23 mouse cellular contexts compared by ENCODE assay signal in genomic region chr14:47077576-47077970, GRCm38 (mm10).
DNase-seq lines count a peak whose midpoint lies in the region; ATAC-seq lines count a peak whose summit lies in the region.
"Had no signal": no experiment of that assay in that cellular context is flagged by ENCODE, and none has a peak within 500 bp of the region (broad histone marks: within the 10 kb centered on the region; RNA-seq: fewer than 3 reads in every experiment).

No protein-coding gene starts in this region.

- ATAC-seq in heart, embryonic 12.5 days (ENCODE audit: insufficient number of reproducible peaks, low FRiP score) = no peak
- ATAC-seq in heart, embryonic 16.5 days (replicated peaks; ENCODE audit: extremely low read depth, insufficient read depth, low FRiP score) = no peak
- ATAC-seq: activated CD4-positive, CD25-positive, alpha-beta regulatory T cell, adult 4 months; forebrain, embryonic 16.5 days; hindbrain, embryonic 16.5 days; inflammation-experienced regulatory T-cells, adult 6 months; intestine, postnatal 0 days; Patski had no signal

- peak overlapping the region; percentile 84 for H3K27ac ChIP-seq in heart, embryonic 12.5 days (ENCODE audit: poor library complexity, severe bottlenecking)
- H3K27ac ChIP-seq in heart, embryonic 16.5 days (ENCODE audit: low read length) = peak overlapping the region; percentile 76
- H3K27ac ChIP-seq: embryonic facial prominence, embryonic 13.5 days; forebrain, embryonic 12.5 days; hindbrain, embryonic 12.5 days; kidney, postnatal 0 days had no signal

- H3K4me3 ChIP-seq in heart, embryonic 12.5 days = no peak overlapping the region
- no peak overlapping the region for H3K4me3 ChIP-seq in heart, embryonic 16.5 days (ENCODE audit: low read length)
- H3K4me3 ChIP-seq: embryonic facial prominence, embryonic 13.5 days; forebrain, embryonic 12.5 days; hindbrain, embryonic 12.5 days had no signal

- H3K4me1 ChIP-seq in heart, embryonic 12.5 days (replicated peaks) = peaks cover 32% of the 10 kb centered on the region
- H3K4me1 ChIP-seq in heart, embryonic 16.5 days (ENCODE audit: control insufficient read depth, insufficient read depth, low read length) = peaks cover 27% of the 10 kb centered on the region
- H3K4me1 ChIP-seq: embryonic facial prominence, embryonic 13.5 days; forebrain, embryonic 12.5 days; hindbrain, embryonic 12.5 days had no signal

- peaks cover 64% of the 10 kb centered on the region for H3K36me3 ChIP-seq in heart, embryonic 12.5 days
- H3K36me3 ChIP-seq in heart, embryonic 16.5 days (ENCODE audit: control insufficient read depth, insufficient read depth) = peaks cover 3% of the 10 kb centered on the region; the same call in 1 of the 2 replicates
- H3K36me3 ChIP-seq: forebrain, embryonic 12.5 days; hindbrain, embryonic 12.5 days had no signal

- WGBS in heart, embryonic 12.5 days = 66% methylated on average over 3 of the region's 3 CpGs
- WGBS in heart, embryonic 16.5 days = 69% methylated on average over 3 of the region's 3 CpGs

- no peaks in the 10 kb centered on the region for H3K9me3 ChIP-seq in heart, embryonic 12.5 days (replicated peaks)
- H3K9me3 ChIP-seq in heart, embryonic 16.5 days (replicated peaks; ENCODE audit: control insufficient read depth, low read length) = no peaks in the 10 kb centered on the region
- H3K9me3 ChIP-seq: embryonic facial prominence, embryonic 13.5 days; forebrain, embryonic 12.5 days; hindbrain, embryonic 12.5 days had no signal

- DNase-seq in adrenal gland, adult 2 months = peak; percentile 50
- no peak for DNase-seq in adrenal gland, postnatal 14 days
- no peak for DNase-seq in heart, adult 18-20 months
- DNase-seq in heart, postnatal 4 days = no peak
- no peak for DNase-seq in cerebellum, postnatal 36 days
- DNase-seq: cerebellum, adult 11-12 months; cerebellum, adult 9-10 months; cerebellum, postnatal 25 days; gastrocnemius, postnatal 10 days; heart, postnatal 10 days; kidney, adult 8-10 months had no signal

- H3K9ac ChIP-seq in heart, embryonic 12.5 days = no peak overlapping the region
- no peak overlapping the region for H3K9ac ChIP-seq in heart, embryonic 16.5 days (ENCODE audit: low read length)
- H3K9ac ChIP-seq: embryonic facial prominence, embryonic 13.5 days; forebrain, embryonic 12.5 days; hindbrain, embryonic 12.5 days had no signal

- H3K27me3 ChIP-seq in heart, embryonic 12.5 days (replicated peaks) = no peaks in the 10 kb centered on the region
- H3K27me3 ChIP-seq in heart, embryonic 16.5 days (ENCODE audit: control insufficient read depth, insufficient read depth, low read length) = no peaks in the 10 kb centered on the region
- H3K27me3 ChIP-seq: embryonic facial prominence, embryonic 13.5 days; forebrain, embryonic 12.5 days; hindbrain, embryonic 12.5 days; Patski had no signal

- H3K4me2 ChIP-seq in heart, embryonic 12.5 days = peak overlapping the region; percentile 35; the same call in 1 of the 2 replicates
- H3K4me2 ChIP-seq in heart, embryonic 16.5 days (ENCODE audit: low read depth, low read length) = no peak overlapping the region
- H3K4me2 ChIP-seq: embryonic facial prominence, embryonic 13.5 days; forebrain, embryonic 12.5 days; hindbrain, embryonic 12.5 days had no signal
